9 mouse cellular contexts compared by ENCODE assay signal in genomic region chr10:127068360-127069038, GRCm38 (mm10). TPM values are rescaled to one million over a fixed set of nuclear protein-coding genes. Genes with fewer than 3 reads are reported as not detected.
A peak's percentile ranks its signal among the peaks of the same experiment; 100 is the strongest.
DNase-seq lines count a peak whose midpoint lies in the region; ATAC-seq and TF ChIP-seq lines count a peak whose summit lies in the region.
"Had no signal": no experiment of that assay in that cellular context is flagged by ENCODE, and none has a peak within 500 bp of the region (broad histone marks: within the 10 kb centered on the region; RNA-seq: fewer than 3 reads in every experiment).

No protein-coding gene starts in this region.

- WGBS in embryonic facial prominence, embryonic 13.5 days = 78% methylated on average over 9 of the region's 9 CpGs
- WGBS in intestine, postnatal 0 days = 63% methylated on average over 9 of the region's 9 CpGs

- no peaks in the 10 kb centered on the region for H3K27me3 ChIP-seq in embryonic facial prominence, embryonic 13.5 days
- H3K27me3 ChIP-seq in intestine, postnatal 0 days (replicated peaks; ENCODE audit: control insufficient read depth, insufficient read depth, low read length) = no peaks in the 10 kb centered on the region
- no peaks in the 10 kb centered on the region for H3K27me3 ChIP-seq in myocyte (ENCODE audit: control insufficient read depth, insufficient read depth, insufficient read length)

- peaks cover 43% of the 10 kb centered on the region for H3K36me3 ChIP-seq in embryonic facial prominence, embryonic 13.5 days
- H3K36me3 ChIP-seq in intestine, postnatal 0 days (ENCODE audit: control insufficient read depth, insufficient read depth) = peaks cover 35% of the 10 kb centered on the region
- H3K36me3 ChIP-seq in myocyte (ENCODE audit: control insufficient read depth, insufficient read depth) = peaks cover 35% of the 10 kb centered on the region

- peak overlapping the region; percentile 77 for H3K9ac ChIP-seq in embryonic facial prominence, embryonic 13.5 days
- H3K9ac ChIP-seq in intestine, postnatal 0 days (ENCODE audit: low read depth, low read length) = peak overlapping the region; percentile 13; the same call in 1 of the 2 replicates

- H3K4me3 ChIP-seq in embryonic facial prominence, embryonic 13.5 days = peak overlapping the region; percentile 54
- H3K4me3 ChIP-seq in intestine, postnatal 0 days (ENCODE audit: low read depth, low read length) = no peak overlapping the region
- H3K4me3 ChIP-seq in myocyte = peak overlapping the region; percentile 98

- peaks cover 42% of the 10 kb centered on the region for H3K79me2 ChIP-seq in myocyte (ENCODE audit: control insufficient read depth, insufficient read depth)

- H3K9me3 ChIP-seq in embryonic facial prominence, embryonic 13.5 days = no peaks in the 10 kb centered on the region
- no peaks in the 10 kb centered on the region for H3K9me3 ChIP-seq in intestine, postnatal 0 days (ENCODE audit: control insufficient read depth)

- no peak for TF ChIP-seq CTCF in intestine, postnatal 0 days (IDR thresholded peaks at IDR 0.05; ENCODE audit: low read depth)

- H3ac ChIP-seq in myocyte (ENCODE audit: control insufficient read depth, insufficient read length) = peak overlapping the region; percentile 41

- peak; percentile 8 for TF ChIP-seq POLR2A in myocyte (IDR thresholded peaks at IDR 0.05; ENCODE audit: insufficient read length, low read depth)

- H3K27ac ChIP-seq in embryonic facial prominence, embryonic 13.5 days = peak overlapping the region; percentile 87
- H3K27ac ChIP-seq in intestine, postnatal 0 days (ENCODE audit: low read depth, low read length) = peak overlapping the region; percentile 90

- peaks cover 40% of the 10 kb centered on the region for H3K4me1 ChIP-seq in embryonic facial prominence, embryonic 13.5 days
- H3K4me1 ChIP-seq in intestine, postnatal 0 days (replicated peaks; ENCODE audit: control insufficient read depth, insufficient read depth, low read length) = 0 out of 2 replicates have a peak, but pooled peaks cover 12% of the 10 kb centered on the region

- DNase-seq in layer of hippocampus, adult 11-12 months (ENCODE audit: low spot score) = peak; percentile 11
- no peak for DNase-seq in layer of hippocampus, adult 8-10 months (ENCODE audit: low spot score in 2 of 2)
- DNase-seq in right cerebral cortex, adult 18-20 months = no peak
- no peak for DNase-seq in spleen, postnatal 10 days (ENCODE audit: low spot score in 2 of 2)
- DNase-seq: thymus, adult 18-20 months had no signal

- peak overlapping the region; percentile 85 for H3K4me2 ChIP-seq in embryonic facial prominence, embryonic 13.5 days
- H3K4me2 ChIP-seq in intestine, postnatal 0 days (replicated peaks; ENCODE audit: low read depth) = peak overlapping the region; percentile 89; the same call in 1 of the 2 replicates
- peak overlapping the region; percentile 96 for H3K4me2 ChIP-seq in myocyte (ENCODE audit: low read depth)

- ATAC-seq in embryonic facial prominence, embryonic 13.5 days (ENCODE audit: insufficient number of reproducible peaks, insufficient read depth, low FRiP score, low TSS enrichment, low read depth) = no peak
- ATAC-seq in intestine, postnatal 0 days = no peak
- no peak for ATAC-seq in CD4-positive, CD25-positive, alpha-beta regulatory T cell, adult 4 months

TF ChIP-seq in myocyte, 11 proteins besides CTCF, POLR2A, EP300 and RAD21:
- peak; percentile 7 for TF ChIP-seq POLR2AphosphoS2 (IDR thresholded peaks at IDR 0.05; ENCODE audit: insufficient read length, low read depth)
- no peak for TF ChIP-seq TCF12 (IDR thresholded peaks at IDR 0.05; ENCODE audit: insufficient read depth, poor library complexity, severe bottlenecking)
- TF ChIP-seq CEBPB (IDR thresholded peaks at IDR 0.05; ENCODE audit: insufficient read depth, poor library complexity, severe bottlenecking) = no peak

RNA-seq across cellular contexts. Expression of gene Tspan31, which starts 1.6 kb away (rescaled TPM):
- total RNA-seq in layer of hippocampus, adult 8-10 months (2022) = 10 to 100 TPM; 62.9 to 68.4 (median 66.1) TPM
- polyA plus RNA-seq in embryonic facial prominence, embryonic 13.5 days (2015; fragmentation: Nextera tagmentation; extraction: Ambion mirVana) = 176 and 179 TPM in 2 replicates
- 264 and 300 TPM in 2 replicates for polyA plus RNA-seq in intestine, postnatal 0 days (2015; fragmentation: Nextera tagmentation; extraction: Ambion mirVana)
- 139 TPM for polyA plus RNA-seq in myocyte (2012; fragmentation: generic; extraction: Trizol)
- 100 to 1,000 TPM in 1 of 2 experiments, 10 to 100 TPM in 1; 87.4 to 109 TPM for polyA plus RNA-seq in CD4-positive, CD25-positive, alpha-beta regulatory T cell, adult 4 months (2017; shearing (Covaris generic))

RNA-seq across cellular contexts. Expression of gene Cdk4, which starts 5.2 kb away (rescaled TPM):
- total RNA-seq in layer of hippocampus, adult 8-10 months (2022) = 10 to 100 TPM; 84.1 to 95.2 (median 91.1) TPM
- 1,992 and 2,100 TPM in 2 replicates for polyA plus RNA-seq in embryonic facial prominence, embryonic 13.5 days (2015; fragmentation: Nextera tagmentation; extraction: Ambion mirVana)
- 500 and 515 TPM in 2 replicates for polyA plus RNA-seq in intestine, postnatal 0 days (2015; fragmentation: Nextera tagmentation; extraction: Ambion mirVana)
- 276 TPM for polyA plus RNA-seq in myocyte (2012; fragmentation: generic; extraction: Trizol)
- 100 to 1,000 TPM; 294 to 347 TPM for polyA plus RNA-seq in CD4-positive, CD25-positive, alpha-beta regulatory T cell, adult 4 months (2017; shearing (Covaris generic))

RNA-seq across cellular contexts. Expression of gene Agap2, which starts 6.6 kb away (rescaled TPM):
- total RNA-seq in layer of hippocampus, adult 8-10 months (2022) = 100 to 1,000 TPM; 657 to 727 (median 692) TPM
- polyA plus RNA-seq in embryonic facial prominence, embryonic 13.5 days (2015; fragmentation: Nextera tagmentation; extraction: Ambion mirVana) = 0.18 and 0.34 TPM in 2 replicates
- 0.07 and 0.20 TPM in 2 replicates for polyA plus RNA-seq in intestine, postnatal 0 days (2015; fragmentation: Nextera tagmentation; extraction: Ambion mirVana)
- 1.2 TPM for polyA plus RNA-seq in myocyte (2012; fragmentation: generic; extraction: Trizol)
- 10 to 100 TPM; 29.8 to 34.6 TPM for polyA plus RNA-seq in CD4-positive, CD25-positive, alpha-beta regulatory T cell, adult 4 months (2017; shearing (Covaris generic))

RNA-seq across cellular contexts. Expression of gene March9, which starts 8.5 kb away (rescaled TPM):
- 10 to 100 TPM; 14.8 to 21.9 (median 20.4) TPM for total RNA-seq in layer of hippocampus, adult 8-10 months (2022)
- 1.5 and 1.6 TPM in 2 replicates for polyA plus RNA-seq in embryonic facial prominence, embryonic 13.5 days (2015; fragmentation: Nextera tagmentation; extraction: Ambion mirVana)
- polyA plus RNA-seq in intestine, postnatal 0 days (2015; fragmentation: Nextera tagmentation; extraction: Ambion mirVana) = 0.91 and 1.1 TPM in 2 replicates
- polyA plus RNA-seq in myocyte (2012; fragmentation: generic; extraction: Trizol) = 6.1 TPM
- polyA plus RNA-seq in CD4-positive, CD25-positive, alpha-beta regulatory T cell, adult 4 months (2017; shearing (Covaris generic)) = under 1 TPM; 0.19 to 0.73 TPM

RNA-seq across cellular contexts. Expression of gene Cyp27b1, which starts 20.4 kb away (rescaled TPM):
- 1 to 10 TPM in 1 of 4 experiments, under 1 TPM in 3; 0.14 to 1.1 (median 0.48) TPM for total RNA-seq in layer of hippocampus, adult 8-10 months (2022)
- polyA plus RNA-seq in embryonic facial prominence, embryonic 13.5 days (2015; fragmentation: Nextera tagmentation; extraction: Ambion mirVana) = 0.08 and 0.11 TPM in 2 replicates
- not detected in 2 replicates for polyA plus RNA-seq in intestine, postnatal 0 days (2015; fragmentation: Nextera tagmentation; extraction: Ambion mirVana)
- 0.56 TPM for polyA plus RNA-seq in myocyte (2012; fragmentation: generic; extraction: Trizol)
- under 1 TPM in 1 of 2 experiments, not detected in 1; 0.27 TPM for polyA plus RNA-seq in CD4-positive, CD25-positive, alpha-beta regulatory T cell, adult 4 months (2017; shearing (Covaris generic))

Comparison
In these comparisons a context has a peak if more than half of its experiments do, and no peak if none do; other contexts are left out.
1. RNA of gene Agap2, which starts 6.6 kb away (polyA plus RNA-seq): 29.8 to 34.6 TPM in CD4-positive, CD25-positive, alpha-beta regulatory T cell, adult 4 months; 1.2 TPM in myocyte (single experiment), 0.18 to 0.34 TPM in embryonic facial prominence, embryonic 13.5 days and 0.07 to 0.20 TPM in intestine, postnatal 0 days; every median in the first group is over 10 times any median in the second.
2. Peak in every context shown above with its lines, with median percentiles within 50 percentile points of each other: H3K4me2 ChIP-seq.